Mouse (Mus musculus): ENCODE results near the gene Ctsh.
A peak's percentile ranks its signal among the peaks of the same experiment; 100 is the strongest.
"Not testable (repeated sequence)": the region's sequence is repeated elsewhere in the genome, so short reads cannot be mapped to it uniquely, and the experiment has no call there.

Gene Ctsh

GRCm38 (mm10) chr9:90075336-90075735 is 21.4 kb downstream of the Ctsh start:
- Histone ChIP-seq H3K27me3 (ENCODE audit: control insufficient read depth, insufficient read depth, low read length, poor library complexity, severe bottlenecking) (no peaks in the 10 kb centered on the region), H3K36me3 (ENCODE audit: control insufficient read depth, insufficient read depth, low read length, poor library complexity, severe bottlenecking) (peaks cover 20% of the 10 kb centered on the region)
- DNase-seq (ENCODE audit: low read depth, low spot score), result no peak

- Histone ChIP-seq H3K36me3 (ENCODE audit: control insufficient read depth, insufficient read depth, low read length, poor library complexity, severe bottlenecking) (peaks cover 17% of the 10 kb centered on the region), H3K27me3 (ENCODE audit: control insufficient read depth, insufficient read depth, low read length, poor library complexity, severe bottlenecking) (no peaks in the 10 kb centered on the region)
- DNase-seq (ENCODE audit: low read depth, low spot score), result no peak
These were observed 22.2 kb downstream of the Ctsh start for GRCm38 (mm10) chr9:90076131-90076530.

- no peaks in the 10 kb centered on the region for H3K27me3 ChIP-seq (ENCODE audit: control insufficient read depth, insufficient read depth, low read length, poor library complexity, severe bottlenecking)
- peaks cover 11% of the 10 kb centered on the region for H3K36me3 ChIP-seq (ENCODE audit: control insufficient read depth, insufficient read depth, low read length, poor library complexity, severe bottlenecking)
- DNase-seq (ENCODE audit: low read depth, low spot score), result peak; percentile 88
These were observed 23.0 kb downstream of the Ctsh start for GRCm38 (mm10) chr9:90076849-90077461.

- H3K27me3 ChIP-seq (ENCODE audit: control insufficient read depth, insufficient read depth, low read length, poor library complexity, severe bottlenecking); DNase-seq (ENCODE audit: low read depth, low spot score); H3K36me3 ChIP-seq (ENCODE audit: control insufficient read depth, insufficient read depth, low read length, poor library complexity, severe bottlenecking): not testable (repeated sequence)
These were observed 28.0 kb downstream of the Ctsh start for GRCm38 (mm10) chr9:90081961-90082360.

- no peaks in the 10 kb centered on the region for H3K36me3 ChIP-seq (ENCODE audit: control insufficient read depth, insufficient read depth, low read length, poor library complexity, severe bottlenecking)
- no peak for DNase-seq (ENCODE audit: low read depth, low spot score)
- H3K27me3 ChIP-seq (ENCODE audit: control insufficient read depth, insufficient read depth, low read length, poor library complexity, severe bottlenecking), result no peaks in the 10 kb centered on the region; the same call in 1 of the 2 replicates
These were observed 29.0 kb downstream of the Ctsh start for GRCm38 (mm10) chr9:90082992-90083391.

- DNase-seq (ENCODE audit: low read depth, low spot score), result no peak
- Histone ChIP-seq H3K27me3 (ENCODE audit: control insufficient read depth, insufficient read depth, low read length, poor library complexity, severe bottlenecking) (no peaks in the 10 kb centered on the region; the same call in 1 of the 2 replicates), H3K36me3 (ENCODE audit: control insufficient read depth, insufficient read depth, low read length, poor library complexity, severe bottlenecking) (no peaks in the 10 kb centered on the region)
These were observed 30.2 kb downstream of the Ctsh start for GRCm38 (mm10) chr9:90084152-90084551.

- no peak for DNase-seq (ENCODE audit: low read depth, low spot score)
- H3K27me3 ChIP-seq (ENCODE audit: control insufficient read depth, insufficient read depth, low read length, poor library complexity, severe bottlenecking), result no peaks in the 10 kb centered on the region; the same call in 1 of the 2 replicates
- H3K36me3 ChIP-seq (ENCODE audit: control insufficient read depth, insufficient read depth, low read length, poor library complexity, severe bottlenecking), result peaks cover under 1% of the 10 kb centered on the region; the same call in 1 of the 2 replicates
These were observed 31.0 kb downstream of the Ctsh start for GRCm38 (mm10) chr9:90084766-90085468.

- peaks cover 8% of the 10 kb centered on the region for H3K36me3 ChIP-seq (ENCODE audit: control insufficient read depth, insufficient read depth, low read length, poor library complexity, severe bottlenecking)
- H3K27me3 ChIP-seq (ENCODE audit: control insufficient read depth, insufficient read depth, low read length, poor library complexity, severe bottlenecking), result no peaks in the 10 kb centered on the region; the same call in 1 of the 2 replicates
- DNase-seq (ENCODE audit: low read depth, low spot score), result no peak
These were observed 34.0 kb downstream of the Ctsh start for GRCm38 (mm10) chr9:90087906-90088485.

GRCm38 (mm10) chr9:90089339-90090104 is 35.6 kb downstream of the Ctsh start:
- DNase-seq (ENCODE audit: low read depth, low spot score), result no peak
- Histone ChIP-seq H3K27me3 (ENCODE audit: control insufficient read depth, insufficient read depth, low read length, poor library complexity, severe bottlenecking) (no peaks in the 10 kb centered on the region; the same call in 1 of the 2 replicates), H3K36me3 (ENCODE audit: control insufficient read depth, insufficient read depth, low read length, poor library complexity, severe bottlenecking) (peaks cover 10% of the 10 kb centered on the region)

- H3K36me3 ChIP-seq (ENCODE audit: control insufficient read depth, insufficient read depth, low read length, poor library complexity, severe bottlenecking), result peaks cover 14% of the 10 kb centered on the region
- no peaks in the 10 kb centered on the region for H3K27me3 ChIP-seq (ENCODE audit: control insufficient read depth, insufficient read depth, low read length, poor library complexity, severe bottlenecking)
- peak; percentile 69 for DNase-seq (ENCODE audit: low read depth, low spot score)
These were observed 45.0 kb downstream of the Ctsh start for GRCm38 (mm10) chr9:90098934-90099333.

GRCm38 (mm10) chr9:90100760-90101159 is 46.8 kb downstream of the Ctsh start:
- Histone ChIP-seq H3K36me3 (ENCODE audit: control insufficient read depth, insufficient read depth, low read length, poor library complexity, severe bottlenecking) (peaks cover 10% of the 10 kb centered on the region), H3K27me3 (ENCODE audit: control insufficient read depth, insufficient read depth, low read length, poor library complexity, severe bottlenecking) (no peaks in the 10 kb centered on the region)
- DNase-seq (ENCODE audit: low read depth, low spot score), result peak; percentile 41

- Histone ChIP-seq H3K27me3 (ENCODE audit: control insufficient read depth, insufficient read depth, low read length, poor library complexity, severe bottlenecking) (no peaks in the 10 kb centered on the region), H3K36me3 (ENCODE audit: control insufficient read depth, insufficient read depth, low read length, poor library complexity, severe bottlenecking) (peaks cover 2% of the 10 kb centered on the region; the same call in 1 of the 2 replicates)
- DNase-seq (ENCODE audit: low read depth, low spot score), result peak; percentile 49
These were observed 51.5 kb downstream of the Ctsh start for GRCm38 (mm10) chr9:90105462-90105861.

GRCm38 (mm10) chr9:90106915-90107314 is 53.0 kb downstream of the Ctsh start:
- H3K36me3 ChIP-seq (ENCODE audit: control insufficient read depth, insufficient read depth, low read length, poor library complexity, severe bottlenecking), result peaks cover 2% of the 10 kb centered on the region; the same call in 1 of the 2 replicates
- no peaks in the 10 kb centered on the region for H3K27me3 ChIP-seq (ENCODE audit: control insufficient read depth, insufficient read depth, low read length, poor library complexity, severe bottlenecking)
- no peak for DNase-seq (ENCODE audit: low read depth, low spot score)

- H3K27me3 ChIP-seq (ENCODE audit: control insufficient read depth, insufficient read depth, low read length, poor library complexity, severe bottlenecking), result no peaks in the 10 kb centered on the region
- DNase-seq (ENCODE audit: low read depth, low spot score), result no peak
- H3K36me3 ChIP-seq (ENCODE audit: control insufficient read depth, insufficient read depth, low read length, poor library complexity, severe bottlenecking), result no peaks in the 10 kb centered on the region; the same call in 1 of the 2 replicates
These were observed 54.3 kb downstream of the Ctsh start for GRCm38 (mm10) chr9:90108272-90108671.

Data from splenic B cell, adult 2 months (primary cell).